Mouse (Mus musculus) heart, adult 8-10 months (tissue): ENCODE data around the gene Catsper1. TPM values are rescaled to one million over a fixed set of nuclear protein-coding genes. Genes with fewer than 3 reads are reported as not detected.

Source experiments
- DNase-seq: peaks from one replicate; pipeline ENCODE4 v3.0.0; 2022; ENCODE audit warnings: low spot score
- total RNA-seq, 4 experiments: library from RNA; stranded (reverse); gene quantifications; 2 replicates each; pipeline ENCODE4 v1.2.4; 2022

Gene Catsper1
- total RNA-seq, 4 experiments from 2014 or later: not detected

DNA sequence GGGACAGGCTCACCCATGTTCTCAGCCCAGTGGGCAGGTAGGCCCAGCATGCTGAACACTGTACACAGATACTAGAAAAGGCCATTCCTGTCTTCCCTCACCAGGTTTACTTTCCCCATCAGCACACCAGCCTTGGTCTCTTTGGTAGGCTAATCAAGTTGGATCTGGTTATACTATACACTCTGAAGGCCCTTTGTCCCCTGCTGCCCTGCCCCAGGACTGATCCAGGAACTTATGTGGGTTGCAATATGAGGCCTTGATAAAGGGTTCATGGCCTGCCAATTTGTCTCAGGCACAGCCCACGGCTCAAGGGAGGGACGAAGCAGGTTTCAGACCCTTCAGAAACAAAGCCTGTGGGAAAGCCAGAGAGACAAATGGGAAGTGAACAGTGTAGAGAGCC is 18.1 kb downstream of the Catsper1 start:
- DNase-seq: no peak

DNA sequence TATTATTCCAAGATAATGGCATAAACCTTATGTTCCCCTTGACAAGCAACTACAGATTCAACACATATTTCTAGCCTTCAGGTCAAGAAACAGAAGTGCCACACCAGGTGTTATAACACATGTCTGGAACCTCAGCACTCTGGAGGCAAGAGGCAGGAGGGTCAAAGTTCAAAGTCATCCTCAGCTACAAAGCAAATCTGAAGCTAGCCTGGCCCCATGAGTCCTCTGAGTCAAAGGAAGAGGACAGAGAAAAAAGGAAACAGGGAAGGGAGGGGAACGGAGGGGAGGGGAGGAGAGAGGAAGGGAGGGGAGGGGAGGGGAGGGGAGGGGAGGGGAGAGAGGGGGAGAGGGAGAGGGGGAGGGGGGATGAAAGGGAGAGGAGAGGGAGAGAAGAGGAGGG is 20.5 kb downstream of the Catsper1 start:
- no peak for DNase-seq

DNA sequence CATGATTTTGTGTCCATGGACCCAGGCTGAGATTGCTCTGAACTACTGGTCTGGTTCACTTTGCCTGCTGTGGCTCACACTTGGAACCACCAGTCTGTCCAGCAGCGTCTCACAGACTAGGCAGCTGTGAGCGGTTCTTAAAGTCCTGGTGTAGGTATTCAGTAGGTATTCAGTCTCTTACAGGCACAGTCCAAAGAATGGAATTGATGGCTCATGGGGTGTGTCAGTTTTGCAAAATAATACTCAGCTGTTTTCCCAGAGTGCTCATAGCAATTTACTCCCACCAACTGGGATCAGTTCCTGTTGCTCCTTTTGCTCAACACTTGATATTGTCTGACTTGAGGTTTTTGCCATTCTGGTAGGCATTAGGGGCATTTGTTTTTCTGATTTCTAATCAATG is 26.6 kb downstream of the Catsper1 start:
- DNase-seq: no peak

DNA sequence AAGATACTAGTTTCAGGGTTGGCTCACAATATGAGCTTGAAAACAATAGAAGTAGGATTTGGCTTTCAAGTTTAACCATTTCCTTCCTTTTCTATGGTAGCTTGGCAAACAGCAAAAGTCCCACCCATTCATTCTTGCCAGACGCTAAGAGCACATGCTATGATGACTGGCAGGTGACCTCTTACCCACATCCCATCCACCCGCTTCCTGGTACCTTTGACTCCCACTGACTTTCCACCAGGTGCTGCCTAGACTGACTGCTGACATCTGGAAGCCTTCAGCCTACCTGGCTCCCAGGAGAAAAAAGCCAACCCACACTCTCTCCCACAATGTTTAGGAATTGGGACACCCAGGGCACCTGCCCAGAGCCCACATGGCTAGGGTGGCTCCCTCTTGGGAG is 28.6 kb downstream of the Catsper1 start:
- DNase-seq: no peak

DNA sequence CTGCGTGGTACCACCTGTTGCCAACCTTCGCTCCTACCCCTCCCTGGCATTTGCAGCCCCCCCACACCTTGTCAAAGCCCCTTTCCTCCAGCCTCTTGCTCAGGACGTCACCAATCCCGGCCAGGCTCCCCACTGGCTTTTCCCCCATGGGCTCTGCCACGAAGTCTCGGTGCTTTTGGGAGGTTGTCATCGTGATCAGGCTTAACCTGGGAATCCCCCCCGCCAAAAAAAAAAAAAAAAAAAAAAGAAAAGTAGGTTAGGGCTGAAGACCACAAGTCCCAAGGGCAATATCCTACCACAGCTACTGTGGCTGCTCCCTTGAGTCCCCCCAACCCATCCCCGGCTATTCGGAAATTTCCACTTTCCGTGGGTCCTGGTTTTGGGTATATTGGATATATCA is 30.2 kb downstream of the Catsper1 start:
- DNase-seq: no peak

DNA sequence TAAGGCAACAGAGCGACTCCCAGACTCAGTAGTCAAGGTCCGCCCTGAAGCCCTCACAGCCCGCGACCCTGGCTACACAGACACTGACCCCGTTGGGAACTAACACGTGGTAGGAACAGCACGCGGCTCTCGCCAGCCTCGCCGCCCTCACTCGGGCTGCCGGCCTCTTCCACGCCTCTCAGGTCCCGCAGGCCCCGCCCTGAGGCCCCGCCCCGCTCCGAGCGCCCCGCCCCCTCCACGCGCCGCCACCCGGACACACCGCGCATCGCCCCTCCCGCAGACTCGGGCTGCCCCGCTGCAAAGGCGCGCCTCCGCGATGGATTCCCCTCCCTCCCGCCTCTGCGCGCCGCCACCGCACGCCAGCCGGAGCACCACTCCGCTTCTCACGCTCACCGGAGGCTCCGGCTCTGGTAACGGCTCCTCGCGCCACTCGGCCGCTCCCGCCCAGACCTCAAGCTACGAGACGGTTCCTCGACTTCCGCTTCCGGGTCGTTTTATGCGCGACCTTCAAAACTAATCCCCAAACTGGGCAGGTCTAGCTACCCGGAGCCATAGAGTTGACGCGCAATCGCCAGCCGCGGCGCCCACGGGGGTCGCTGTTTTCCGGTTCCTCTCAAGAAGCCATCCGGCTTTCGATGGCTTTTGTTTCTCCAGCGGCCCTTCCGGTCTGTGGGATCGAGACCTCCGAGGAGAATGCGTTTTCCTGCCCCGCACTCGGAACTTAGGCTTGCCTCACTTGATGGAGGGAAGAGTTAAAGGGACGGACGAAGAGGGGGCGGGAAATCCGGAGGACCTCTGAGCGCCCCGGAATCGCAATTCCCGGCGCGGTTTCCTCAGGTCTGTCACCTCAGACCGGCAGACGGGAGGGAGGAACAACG is 30.9 kb downstream of the Catsper1 start, which contains the start of gene Eif1ad:
Gene Eif1ad, plus strand, starts transcription at position 567 of the 878 bp plus-strand sequence.
- peak; percentile 93 for DNase-seq

DNA sequence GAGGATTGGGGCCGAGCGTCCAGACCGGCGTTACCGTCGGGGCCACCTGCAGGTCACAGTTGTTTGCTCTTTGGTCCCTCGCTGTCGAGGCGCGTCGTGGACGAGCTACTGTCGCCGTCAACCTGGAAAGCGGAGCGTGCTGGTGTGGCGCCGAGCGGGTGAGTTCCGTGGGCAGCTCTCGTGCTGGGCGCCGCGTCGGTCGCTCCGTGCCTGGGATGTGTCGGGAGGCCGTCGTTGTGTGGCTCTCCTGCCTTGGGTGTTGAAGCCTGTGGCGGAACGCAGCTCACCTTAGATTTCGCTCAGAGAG is 31.5 kb downstream of the Catsper1 start, which contains the start of gene Banf1:
Gene Banf1, minus strand, starts transcription at position 116 of the 307 bp plus-strand sequence.
- no peak for DNase-seq

DNA sequence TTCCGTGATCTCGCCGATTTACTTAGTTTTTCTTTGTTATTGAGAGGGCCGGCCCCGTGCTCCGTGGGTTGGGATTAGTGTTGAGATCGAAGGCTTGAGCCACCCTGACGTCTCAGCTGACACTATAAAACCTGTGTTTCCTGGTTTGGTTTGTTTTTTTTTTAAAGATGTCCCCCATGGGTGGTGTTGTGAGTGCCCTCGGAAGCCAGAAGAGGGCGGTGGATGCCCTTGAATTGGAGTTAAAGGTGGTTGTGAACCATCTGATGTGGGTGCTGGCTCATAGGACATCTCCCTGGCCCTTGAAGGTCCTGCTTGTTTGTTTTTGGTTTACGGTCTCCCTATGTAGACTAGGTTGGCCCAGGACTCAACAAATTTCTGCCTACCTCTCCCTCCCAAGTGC is 31.9 kb downstream of the Catsper1 start:
- DNase-seq: no peak

DNA sequence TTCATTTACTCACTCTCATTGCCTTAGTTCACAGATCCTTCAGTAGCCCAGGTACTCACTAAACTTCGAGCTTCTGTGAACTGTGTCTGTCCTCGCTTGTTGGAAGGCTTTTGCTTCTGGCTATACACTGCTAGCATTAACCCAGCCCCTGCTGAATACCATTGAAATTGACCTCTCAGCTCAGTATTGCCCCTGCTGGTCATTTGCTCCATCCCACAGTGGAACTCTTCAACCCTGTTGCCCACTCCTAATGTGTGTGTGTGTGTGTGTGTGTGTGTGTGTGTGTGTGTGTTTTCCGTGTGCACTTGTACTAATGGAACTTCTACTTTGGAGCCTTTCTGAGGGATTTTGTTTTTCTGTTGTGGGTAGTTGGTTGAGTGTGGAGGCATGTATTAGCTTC is 35.4 kb downstream of the Catsper1 start:
- no peak for DNase-seq

DNA sequence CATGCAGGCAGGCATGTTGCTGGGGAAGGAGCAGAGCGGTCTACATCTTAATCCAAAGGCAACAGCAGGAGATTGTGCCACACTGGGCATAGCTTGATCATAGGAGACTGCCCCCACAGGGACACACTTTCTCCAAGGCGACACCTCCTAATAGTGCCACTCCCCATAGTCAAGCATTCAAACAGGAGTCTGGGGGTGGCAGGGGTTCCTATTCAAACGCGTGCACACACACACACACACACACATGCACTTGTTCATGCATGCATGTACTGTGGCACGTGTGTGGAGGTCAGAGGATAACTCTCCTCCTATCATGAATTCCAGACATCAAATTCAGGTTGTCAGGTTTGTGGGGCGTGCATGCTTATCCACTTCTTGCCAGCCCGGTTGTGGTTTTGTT is 37.2 kb downstream of the Catsper1 start:
- no peak for DNase-seq

DNA sequence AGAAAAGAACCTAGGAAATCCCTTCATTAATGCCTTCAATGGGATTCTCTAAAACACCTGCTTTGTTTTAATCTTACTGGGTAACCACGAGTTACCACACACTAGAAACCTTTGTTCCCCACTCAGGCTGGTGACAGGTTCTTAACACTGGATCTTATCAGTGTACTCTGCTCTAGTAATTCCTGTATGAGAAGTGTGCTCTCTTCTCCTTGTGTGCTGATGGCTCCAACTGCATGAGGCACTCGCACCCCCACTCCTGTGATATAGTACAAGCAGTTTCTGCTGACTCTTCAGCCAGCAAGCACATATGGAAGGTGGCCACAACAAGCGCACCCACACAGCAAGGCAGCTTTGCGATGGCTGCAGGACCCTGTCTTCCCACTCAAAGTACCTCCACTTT is 38.6 kb downstream of the Catsper1 start:
- no peak for DNase-seq

DNA sequence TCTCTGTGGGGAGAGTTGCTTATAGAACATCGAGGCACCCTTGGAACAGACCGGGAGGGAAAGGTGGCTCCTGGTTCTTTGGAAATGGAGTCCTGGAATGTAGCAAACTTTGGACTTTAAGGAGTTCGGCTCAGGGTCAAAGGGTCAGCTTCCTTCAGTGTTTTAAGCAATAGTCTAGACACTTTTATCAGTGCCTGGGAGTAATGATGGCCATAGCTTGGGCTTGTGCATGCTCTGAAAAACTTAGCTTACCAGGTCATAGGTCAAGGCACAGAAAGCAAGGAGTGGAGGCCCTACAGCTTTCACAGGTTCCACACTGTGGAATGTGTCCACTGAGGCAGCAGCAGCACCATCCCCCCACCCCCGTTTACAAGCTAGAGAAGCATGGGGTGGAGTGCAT is 39.2 kb downstream of the Catsper1 start:
- no peak for DNase-seq

DNA sequence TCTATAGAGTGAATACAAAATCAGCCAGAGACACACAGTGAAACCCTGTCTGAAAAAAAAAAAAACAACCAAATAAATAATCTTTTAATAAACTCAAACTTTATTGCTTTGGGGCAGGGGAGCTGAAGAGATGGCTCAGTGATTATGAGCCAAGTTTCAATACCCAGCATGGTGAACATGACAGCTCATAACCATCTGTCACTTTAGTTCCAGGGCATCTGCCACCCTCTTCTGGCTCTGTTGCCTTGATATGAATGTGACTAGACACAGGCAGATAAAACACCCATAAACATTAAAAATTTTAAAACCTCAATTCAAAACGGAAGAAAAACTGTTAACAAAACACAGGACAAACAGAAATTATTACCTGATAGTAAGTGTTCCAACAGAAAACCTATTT is 41.9 kb downstream of the Catsper1 start:
- DNase-seq: no peak

DNA sequence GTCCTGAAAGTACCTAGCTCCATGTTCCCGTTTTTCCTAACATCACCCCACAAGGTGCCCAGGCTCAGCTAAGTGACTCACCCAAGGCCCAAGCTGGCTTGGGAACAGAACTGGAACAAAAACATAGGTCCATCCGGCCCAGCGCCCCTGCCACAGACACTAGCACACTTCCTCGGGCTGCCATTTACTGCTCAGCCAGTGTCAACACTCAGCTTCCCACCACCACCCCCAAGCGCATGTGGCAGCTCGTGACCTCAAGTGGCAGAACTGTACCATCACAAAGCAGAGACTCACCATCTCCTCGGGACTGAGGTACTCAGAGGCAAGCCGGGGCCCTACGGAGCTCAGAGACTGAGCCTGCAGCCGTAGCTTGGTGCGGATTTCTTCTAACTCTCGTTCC is 47.8 kb downstream of the Catsper1 start:
- no peak for DNase-seq

DNA sequence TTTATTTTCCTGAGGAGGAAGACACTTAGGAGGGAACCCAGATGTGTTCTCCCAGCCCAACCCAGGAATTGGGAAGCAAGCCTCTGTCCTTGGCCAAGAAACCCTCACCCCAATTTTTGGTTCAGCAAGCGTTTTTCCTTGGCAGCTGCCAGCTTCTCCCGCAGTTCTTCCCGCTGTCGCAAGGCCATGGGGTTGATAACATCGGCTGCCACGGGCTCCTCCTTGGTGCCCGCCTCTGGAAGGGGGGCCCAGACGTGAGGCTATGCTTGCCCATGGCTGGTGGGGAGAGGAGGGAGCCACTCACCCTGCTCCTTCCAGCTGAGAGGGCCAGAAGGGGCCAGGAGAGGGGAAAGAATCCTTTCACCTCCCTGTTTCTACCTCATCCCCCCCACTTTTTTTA is 49.2 kb downstream of the Catsper1 start:
- DNase-seq: no peak

DNA sequence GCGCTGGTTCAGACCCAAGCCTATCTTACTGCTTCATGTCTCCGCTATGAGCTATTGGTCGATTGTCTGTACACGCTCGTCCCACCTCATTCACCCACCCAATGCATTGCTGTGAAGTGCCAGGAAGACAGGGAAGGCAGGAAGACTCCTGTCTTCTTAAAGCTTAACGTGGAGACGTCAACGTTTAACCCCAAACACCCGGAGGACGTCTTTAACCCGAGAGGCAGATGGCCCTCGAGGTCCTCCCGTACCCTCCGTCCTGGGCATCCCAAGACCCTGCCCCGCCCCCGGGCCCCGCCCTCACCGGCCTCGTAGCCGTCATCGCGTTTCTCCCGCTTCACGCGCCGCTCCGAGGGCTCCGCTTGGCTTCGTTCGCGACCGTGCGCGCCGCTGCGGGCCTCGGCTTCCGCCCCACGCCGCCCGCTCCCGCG is 52.5 kb downstream of the Catsper1 start:
- DNase-seq: no peak

DNA sequence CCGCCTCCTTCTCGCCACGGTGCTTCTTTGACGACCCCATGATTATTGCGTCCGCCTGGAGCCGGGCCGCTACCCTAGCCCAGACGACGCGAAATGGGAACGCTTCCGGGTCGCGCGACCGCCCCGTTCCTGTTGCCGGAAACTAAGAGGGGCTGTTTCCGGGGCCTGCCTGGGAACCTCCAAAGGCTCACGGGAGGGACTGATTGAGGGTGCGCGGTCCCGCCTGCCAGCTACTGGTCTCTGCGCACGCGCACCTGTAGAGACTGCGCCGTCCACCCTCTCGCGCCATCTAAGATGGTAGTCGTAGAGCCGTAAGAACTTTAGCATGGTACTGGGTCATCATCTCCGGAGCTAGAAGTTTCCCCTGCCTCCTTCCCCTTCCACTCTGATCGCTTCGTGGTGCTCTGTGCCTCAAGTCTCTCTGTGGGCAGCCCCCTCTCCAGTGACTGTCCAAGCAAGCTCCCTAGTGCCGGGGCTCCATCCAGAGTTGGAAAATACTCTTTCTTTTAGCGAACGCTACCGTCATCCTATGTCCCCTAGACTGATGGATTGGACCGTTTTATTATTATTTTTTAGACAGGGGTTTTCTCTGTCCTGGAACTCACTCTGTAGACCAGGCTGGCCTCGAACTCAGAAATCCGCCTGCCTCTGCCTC is 53.2 kb downstream of the Catsper1 start, which contains the start of gene Sart1:
Gene Sart1, minus strand, starts transcription at position 116 of the 655 bp plus-strand sequence.
- peak; percentile 96 for DNase-seq

DNA sequence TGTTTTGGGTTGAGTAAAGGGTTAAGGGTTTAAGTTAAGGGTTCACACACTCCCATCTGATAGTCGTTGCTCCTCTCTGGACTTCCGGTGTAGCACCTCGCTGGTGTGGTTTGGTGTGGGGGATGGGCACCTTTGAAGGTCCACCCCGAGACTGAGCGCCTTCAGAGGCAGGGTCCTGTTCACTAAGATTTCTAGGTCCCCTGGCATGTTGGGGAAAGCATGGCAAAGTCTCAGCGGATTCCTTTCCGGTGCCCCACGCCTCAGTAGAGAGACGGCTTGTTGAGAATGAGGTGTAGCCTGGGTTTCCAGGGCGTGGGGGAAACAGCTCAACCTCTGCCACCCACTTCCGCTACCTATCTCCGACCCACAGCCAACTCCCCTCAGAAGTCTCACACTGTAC is 54.1 kb downstream of the Catsper1 start:
- DNase-seq: no peak

DNA sequence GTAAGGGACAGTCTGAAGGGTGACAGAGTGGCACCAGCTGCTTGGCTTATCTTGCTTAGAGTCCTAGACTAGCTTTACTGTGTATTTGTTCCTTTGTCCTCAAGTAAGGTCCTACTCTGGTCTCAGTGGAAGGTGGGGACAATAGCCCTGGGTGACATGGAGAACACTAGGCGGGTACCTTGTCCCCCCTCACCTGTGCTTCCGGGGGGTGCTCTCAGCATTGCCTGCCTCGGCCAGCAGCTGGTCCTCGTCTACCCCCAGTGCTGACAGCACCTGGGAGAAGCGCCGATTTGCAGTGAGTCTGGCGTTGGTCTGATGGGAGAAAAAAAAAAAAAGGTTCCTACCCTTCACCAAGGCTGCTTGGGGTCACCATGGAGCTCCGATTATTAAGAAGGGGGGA is 54.9 kb downstream of the Catsper1 start:
- DNase-seq: no peak

DNA sequence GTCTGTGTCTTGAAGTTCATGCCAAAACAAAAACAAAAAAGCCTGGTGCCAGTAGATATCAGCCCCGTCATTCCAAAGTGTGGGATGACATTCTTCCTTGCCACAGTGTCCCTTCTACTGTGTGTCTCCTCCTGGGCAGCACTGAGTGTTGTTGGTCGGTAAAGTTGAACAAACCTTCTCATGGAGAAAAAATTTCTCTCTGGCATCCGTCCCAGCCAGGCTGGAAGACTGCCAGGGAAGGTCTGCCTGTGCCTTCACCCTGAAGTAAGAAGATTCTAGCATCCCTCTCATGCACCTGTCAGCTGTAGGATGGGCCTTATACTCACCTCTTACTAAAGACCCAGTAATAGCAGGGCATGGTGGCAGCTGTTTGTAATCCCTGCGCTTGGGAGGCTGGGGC is 57.4 kb downstream of the Catsper1 start:
- peak; percentile 51 for DNase-seq
